Mouse (Mus musculus) thymus, adult 2 months (tissue): ENCODE measurements around the gene Glrx5.

Experiments used
- CTCF ChIP-seq: fragments of 200-500 bp; IDR thresholded peaks from 2 replicates; pipeline ENCODE4 v1.5.1; 2012; ENCODE audit warnings: mild to moderate bottlenecking, control low read depth, low read length, moderate library complexity, borderline replicate concordance; ENCODE audit not compliant: control insufficient read depth, poor library complexity, insufficient read depth; ENCODE audit errors: extremely low read depth
- POLR2A ChIP-seq: fragments of 200-500 bp; IDR thresholded peaks from 2 replicates; pipeline ENCODE4 v1.6.1; 2012; ENCODE audit warnings: mild to moderate bottlenecking, low read length, control low read depth, moderate library complexity; ENCODE audit not compliant: control insufficient read depth, poor library complexity, insufficient read depth; ENCODE audit errors: extremely low read depth

DNA sequence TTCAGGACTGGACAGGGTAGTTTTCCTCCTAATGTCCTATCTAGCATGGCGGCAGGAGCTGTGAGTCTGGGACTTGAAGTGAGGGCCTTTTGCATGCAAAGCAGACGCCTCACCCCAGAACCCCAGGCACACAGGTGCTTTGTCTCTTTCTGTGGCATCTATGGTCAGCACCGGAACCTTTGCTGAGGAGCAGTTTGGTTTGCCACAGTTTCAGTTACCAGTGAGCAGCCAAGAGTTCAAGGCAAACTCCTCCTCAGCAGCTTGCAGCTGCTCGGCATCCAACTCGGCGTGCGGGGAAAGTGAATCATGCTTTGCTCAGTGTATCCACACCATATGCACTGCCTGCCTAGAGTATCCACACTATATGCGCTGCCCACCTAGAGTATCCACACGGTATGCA lies 9.7 kb upstream of the Glrx5 start:
- TF ChIP-seq POLR2A (no peak), CTCF (no peak)
